Mouse (Mus musculus) small intestine, adult 2 months (tissue): ENCODE results near the gene Prrt1. TPM values are rescaled to one million over a fixed set of nuclear protein-coding genes. Genes with fewer than 3 reads are reported as not detected.
A peak's percentile ranks its signal among the peaks of the same experiment; 100 is the strongest.

Source experiments
- H3K27ac ChIP-seq: fragments of 200-500 bp; 2 replicates; pipeline ENCODE4 v1.5.1; 2012; ENCODE audit warnings: low read depth, low read length, control low read depth, inconsistent platforms; ENCODE audit not compliant: insufficient read depth
- H3K27me3 ChIP-seq: fragments of 200-500 bp; 2 replicates; pipeline ENCODE4 v1.6.1; 2012; ENCODE audit warnings: mild to moderate bottlenecking, moderate library complexity, low read length, inconsistent platforms; ENCODE audit not compliant: control insufficient read depth, insufficient read depth
- H3K36me3 ChIP-seq: fragments of 200-500 bp; 2 replicates; pipeline ENCODE4 v1.6.1; 2012; ENCODE audit warnings: mild to moderate bottlenecking, low read length, control low read depth, inconsistent platforms; ENCODE audit not compliant: control insufficient read depth, insufficient read depth
- H3K4me1 ChIP-seq: fragments of 200-500 bp; 2 replicates; pipeline ENCODE4 v1.6.1; 2012; ENCODE audit warnings: low read length, inconsistent platforms, mixed read lengths; ENCODE audit not compliant: control insufficient read depth, insufficient read depth, insufficient read length
- H3K4me3 ChIP-seq: fragments of 200-500 bp; 2 replicates; pipeline ENCODE4 v1.5.1; 2012; ENCODE audit warnings: low read depth, mild to moderate bottlenecking, control low read depth, inconsistent platforms, low read length, moderate library complexity
- CTCF ChIP-seq: fragments of 200-500 bp; IDR thresholded peaks from 2 replicates; pipeline ENCODE4 v1.5.1; 2012; ENCODE audit warnings: low read depth, mild to moderate bottlenecking, control low read depth, inconsistent platforms, low read length, moderate library complexity, mixed read lengths; ENCODE audit not compliant: insufficient replicate concordance, insufficient read length; ENCODE audit errors: extremely low read depth
- POLR2A ChIP-seq: fragments of 200-500 bp; IDR thresholded peaks from 2 replicates; pipeline ENCODE4 v1.6.1; 2012; ENCODE audit warnings: low read depth, mild to moderate bottlenecking, control low read depth, inconsistent platforms, low read length, moderate library complexity
- WGBS: fragments of 180-500 bp; shearing (Covaris S2); methylation state at CpG from one replicate; pipeline ENCODE4 v1.1.7; 2018; 5-methylcytosine and 5-hydroxymethylcytosine counted together
- polyA plus RNA-seq: library from polyadenylated mRNA; depleted of rRNA; stranded (reverse); fragments of >200 nt; gene quantifications from 2 replicates; pipeline ENCODE4 v1.2.3, GENCODE M21; 2012

The Prrt1 gene
- polyA plus RNA-seq, 1 experiment, result 8.0 TPM

- H3K4me3 ChIP-seq, result no peak overlapping the region
- peaks cover 8% of the 10 kb centered on the region for H3K27me3 ChIP-seq
- no peak overlapping the region for H3K27ac ChIP-seq
- peaks cover 11% of the 10 kb centered on the region for H3K4me1 ChIP-seq
- 75% methylated on average over 2 of the region's 2 CpGs for WGBS
- H3K36me3 ChIP-seq, result no peaks in the 10 kb centered on the region
- TF ChIP-seq CTCF (no peak), POLR2A (no peak)
These were observed 6.3 kb downstream of the Prrt1 start for GRCm38 (mm10) chr17:34635671-34636070.

- 54% methylated on average over 3 of the region's 3 CpGs for WGBS
- H3K4me3 ChIP-seq, result peak overlapping the region; percentile 10; the same call in 1 of the 2 replicates
- TF ChIP-seq POLR2A, result no peak
- no peak for TF ChIP-seq CTCF
- H3K27me3 ChIP-seq, result no peaks in the 10 kb centered on the region
- H3K4me1 ChIP-seq, result no peaks in the 10 kb centered on the region
- H3K27ac ChIP-seq, result no peak overlapping the region
- no peaks in the 10 kb centered on the region for H3K36me3 ChIP-seq
These were observed 8.1 kb downstream of the Prrt1 start for GRCm38 (mm10) chr17:34637459-34637858.

- no peak overlapping the region for H3K27ac ChIP-seq
- no peaks in the 10 kb centered on the region for H3K36me3 ChIP-seq
- H3K27me3 ChIP-seq, result no peaks in the 10 kb centered on the region
- no peak overlapping the region for H3K4me3 ChIP-seq
- H3K4me1 ChIP-seq, result no peaks in the 10 kb centered on the region
- TF ChIP-seq POLR2A (no peak), CTCF (no peak)
- 81% methylated on average over 7 of the region's 7 CpGs for WGBS
These were observed 10.3 kb downstream of the Prrt1 start for GRCm38 (mm10) chr17:34639461-34640255.

- no peak overlapping the region for H3K4me3 ChIP-seq
- WGBS, result 39% methylated on average over 11 of the region's 11 CpGs
- no peaks in the 10 kb centered on the region for H3K27me3 ChIP-seq
- no peak overlapping the region; the same call in 1 of the 2 replicates for H3K27ac ChIP-seq
- no peaks in the 10 kb centered on the region for H3K36me3 ChIP-seq
- no peaks in the 10 kb centered on the region; the same call in 1 of the 2 replicates for H3K4me1 ChIP-seq
- TF ChIP-seq CTCF (no peak), POLR2A (no peak)
These were observed 11.7 kb downstream of the Prrt1 start for GRCm38 (mm10) chr17:34640778-34641601.

GRCm38 (mm10) chr17:34641945-34642344, 12.6 kb downstream of the Prrt1 start:
- WGBS, result 75% methylated on average over 3 of the region's 3 CpGs
- TF ChIP-seq CTCF (no peak), POLR2A (no peak)
- H3K4me3 ChIP-seq, result no peak overlapping the region
- no peak overlapping the region for H3K27ac ChIP-seq
- no peaks in the 10 kb centered on the region for H3K36me3 ChIP-seq
- H3K4me1 ChIP-seq, result peaks cover 3% of the 10 kb centered on the region; the same call in 1 of the 2 replicates
- no peaks in the 10 kb centered on the region for H3K27me3 ChIP-seq

- H3K27ac ChIP-seq, result no peak overlapping the region
These were observed 14.0 kb downstream of the Prrt1 start for GRCm38 (mm10) chr17:34643379-34643778.

GRCm38 (mm10) chr17:34643944-34644343, 14.6 kb downstream of the Prrt1 start:
- H3K27me3 ChIP-seq, result no peaks in the 10 kb centered on the region
- H3K4me3 ChIP-seq, result no peak overlapping the region
- H3K27ac ChIP-seq, result no peak overlapping the region
- H3K36me3 ChIP-seq, result no peaks in the 10 kb centered on the region
- WGBS, result 59% methylated on average over 10 of the region's 10 CpGs
- peaks cover 8% of the 10 kb centered on the region; the same call in 1 of the 2 replicates for H3K4me1 ChIP-seq
- TF ChIP-seq CTCF, result peak; percentile 9; the same call in 1 of the 2 replicates
- no peak for TF ChIP-seq POLR2A

More at GRCm38 (mm10) chr17:34643379-34643778, 14.0 kb downstream of the Prrt1 start:
- H3K27me3 ChIP-seq, result no peaks in the 10 kb centered on the region
- H3K4me1 ChIP-seq, result peaks cover 8% of the 10 kb centered on the region; the same call in 1 of the 2 replicates
- WGBS, result 73% methylated on average over 4 of the region's 4 CpGs
- no peak overlapping the region for H3K4me3 ChIP-seq
- no peak for TF ChIP-seq CTCF
- TF ChIP-seq POLR2A, result no peak
- no peaks in the 10 kb centered on the region for H3K36me3 ChIP-seq
